Mouse (Mus musculus) thymus, postnatal 14 days (tissue): ENCODE results near the gene Fxr2.
"Not testable (repeated sequence)": the region's sequence is repeated elsewhere in the genome, so short reads cannot be mapped to it uniquely, and the experiment has no call there.

ENCODE experiments used
- DNase-seq: peaks from one replicate; pipeline ENCODE4 v3.0.0; 2021

The Fxr2 gene

GRCm38 (mm10) chr11:69613553-69614256 is 19.1 kb upstream of the Fxr2 start:
- peak; percentile 77 for DNase-seq

DNA sequence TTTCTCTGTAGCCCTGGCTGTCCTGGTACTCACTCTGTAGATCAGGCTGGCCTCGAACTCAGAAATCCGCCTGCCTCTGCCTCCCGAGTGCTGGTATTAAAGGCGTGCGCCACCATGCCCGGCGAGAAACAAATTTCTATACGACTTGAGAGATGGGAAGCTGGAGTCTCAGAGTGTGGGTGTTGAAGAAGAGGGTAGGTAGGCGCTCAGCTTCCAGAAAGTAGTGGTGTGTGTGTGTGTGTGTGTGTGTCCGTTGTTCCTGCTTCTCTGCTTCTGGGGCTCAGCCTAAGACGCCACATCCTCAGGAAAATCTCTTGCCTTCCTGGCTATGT is 18.6 kb upstream of the Fxr2 start:
- DNase-seq: not testable (repeated sequence)

GRCm38 (mm10) chr11:69616781-69617180 is 16.0 kb upstream of the Fxr2 start:
- DNase-seq: no peak

DNA sequence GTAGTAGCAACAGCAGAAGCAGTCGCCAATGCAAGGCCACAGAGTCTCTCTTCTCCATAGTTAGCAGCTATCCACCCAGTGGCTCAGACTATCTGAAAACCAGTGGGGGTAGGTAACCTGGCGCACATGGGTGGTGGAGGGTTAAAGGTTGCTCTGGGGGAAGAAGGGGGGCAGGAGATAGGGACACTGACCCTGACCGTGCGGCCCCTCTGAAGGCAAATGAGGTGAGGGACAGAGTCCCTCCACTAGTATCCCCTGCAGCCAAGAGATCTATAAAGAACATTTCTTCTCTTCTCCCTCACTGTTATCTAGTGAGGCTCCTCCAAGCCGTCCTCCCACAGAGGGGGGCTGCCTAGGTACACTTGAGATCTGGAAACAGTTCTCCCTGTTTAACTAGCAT is 15.0 kb upstream of the Fxr2 start, which contains the start of gene Shbg:
Shbg (minus strand) TSS at position 101 of the 400 bp plus-strand sequence.
- DNase-seq: no peak

- DNase-seq: no peak
Measured at GRCm38 (mm10) chr11:69620394-69621081, 12.3 kb upstream of the Fxr2 start.

DNA sequence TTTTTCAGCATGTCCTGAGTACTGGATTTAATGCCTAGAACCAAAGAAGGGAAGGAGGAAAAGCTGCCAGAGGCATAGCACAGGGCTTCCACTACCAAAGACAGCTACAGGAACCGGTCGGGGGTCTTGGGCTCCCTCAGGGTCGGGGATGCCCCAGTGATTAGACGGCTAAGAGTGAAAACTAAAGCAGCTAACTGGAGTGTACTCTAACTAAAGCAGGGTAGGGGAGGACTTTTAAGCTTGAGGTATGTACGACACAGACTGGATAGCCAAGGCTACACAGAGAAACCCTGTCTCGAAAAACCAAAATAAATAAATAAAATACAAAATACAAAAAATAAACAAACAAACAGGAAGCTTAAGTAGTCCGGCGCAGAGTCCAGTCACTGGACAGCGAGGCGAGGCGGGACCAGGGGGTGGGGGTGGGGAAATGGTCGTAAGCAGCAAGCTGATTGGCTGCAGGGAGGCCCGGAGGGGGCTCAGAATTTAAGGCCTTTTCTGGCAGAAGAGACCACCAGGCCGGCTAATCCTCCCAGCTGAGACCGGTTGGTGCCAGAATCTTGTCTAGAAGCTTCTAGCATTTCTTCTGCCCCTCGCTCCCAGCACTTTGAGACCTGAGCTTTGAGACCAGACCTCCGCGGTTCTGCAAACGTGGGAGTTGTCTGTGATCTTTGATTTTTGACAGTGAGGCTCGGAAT is 11.1 kb upstream of the Fxr2 start, which contains the start of gene Sat2:
Sat2 (plus strand) TSS at position 454 of the 698 bp plus-strand sequence.
- DNase-seq: no peak

DNA sequence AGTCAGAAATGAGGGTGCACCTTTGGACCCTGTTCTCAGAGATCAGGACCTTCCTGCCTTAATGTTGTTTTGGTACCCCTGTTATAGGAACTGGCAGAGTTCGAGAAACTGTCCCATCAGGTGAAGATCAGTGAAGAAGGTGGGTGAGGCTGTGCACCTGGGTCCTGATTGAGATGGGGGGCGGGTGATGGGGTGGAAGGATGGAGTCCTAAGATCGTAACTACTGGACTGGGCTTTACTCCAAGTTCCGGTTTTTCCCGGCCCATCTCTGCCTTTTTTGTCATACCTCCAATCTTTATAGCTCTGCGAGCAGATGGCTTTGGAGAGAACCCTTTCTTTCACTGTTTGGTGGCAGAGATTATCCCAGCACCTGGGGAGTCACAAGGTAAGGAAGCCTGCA is 10.4 kb upstream of the Fxr2 start:
- DNase-seq: no peak

DNA sequence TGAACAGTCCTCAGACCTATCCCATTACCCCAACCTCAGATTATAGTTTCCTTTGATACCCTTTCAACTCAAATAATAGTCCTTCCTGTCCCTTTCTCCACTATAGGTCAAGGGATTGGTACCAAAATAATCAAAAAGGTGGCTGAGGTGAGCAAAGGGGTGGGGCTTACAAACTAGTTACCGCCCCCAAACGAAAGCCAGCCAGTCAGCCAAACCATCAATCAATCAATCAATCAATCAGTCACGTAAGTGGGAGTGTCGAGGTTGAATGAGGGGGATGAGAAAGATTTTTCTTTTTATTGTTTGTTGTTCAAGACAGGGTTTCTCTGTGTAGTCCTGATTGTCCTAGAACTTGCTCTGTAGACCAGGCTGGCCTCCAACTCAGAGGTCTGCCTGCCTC is 9.8 kb upstream of the Fxr2 start:
- DNase-seq: no peak

GRCm38 (mm10) chr11:69624339-69624738 is 8.5 kb upstream of the Fxr2 start:
- DNase-seq: not testable (repeated sequence)

DNA sequence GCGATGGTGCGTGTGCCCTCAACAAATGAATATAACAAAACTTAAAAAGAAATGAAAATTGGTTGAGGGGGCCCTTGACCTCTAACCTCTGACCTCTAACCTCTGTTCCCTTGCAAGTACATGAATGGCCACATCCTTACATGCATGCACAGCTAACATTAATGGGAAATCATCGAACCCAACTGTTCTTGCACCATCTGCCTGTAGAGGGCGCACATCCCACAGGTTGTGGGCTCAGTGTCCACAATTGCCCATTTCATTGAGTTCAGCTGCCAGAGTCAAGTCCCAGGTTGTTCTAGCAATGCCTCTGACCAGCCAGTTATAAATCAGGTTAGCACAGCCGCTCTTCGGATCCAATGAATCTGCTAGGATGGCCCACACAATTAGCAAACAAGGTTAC is 4.5 kb upstream of the Fxr2 start:
- DNase-seq: peak; percentile 71

- DNase-seq: peak; percentile 21
Measured at GRCm38 (mm10) chr11:69629802-69630201, 3.0 kb upstream of the Fxr2 start.

GRCm38 (mm10) chr11:69633128-69633866 is 507 bp downstream of the Fxr2 start:
- no peak for DNase-seq

DNA sequence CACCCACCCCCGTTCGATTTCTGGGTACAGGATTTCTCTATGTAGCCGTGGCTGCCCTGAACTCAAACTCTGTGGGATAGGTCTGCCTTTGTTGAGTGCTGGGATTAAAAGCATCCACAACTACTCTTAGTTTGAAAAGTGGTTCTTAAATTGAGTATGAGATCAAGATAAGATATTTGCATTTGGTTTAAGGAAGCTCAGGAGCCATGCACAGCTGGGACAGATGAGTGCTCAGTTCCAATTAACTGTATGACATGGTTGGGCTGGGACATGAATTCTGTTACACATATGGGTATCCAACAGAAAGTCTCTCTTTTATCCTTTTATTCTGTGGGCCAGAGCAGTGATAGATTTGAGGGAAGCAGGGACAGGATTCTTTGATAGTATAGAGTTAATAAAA is 2.7 kb downstream of the Fxr2 start:
- no peak for DNase-seq

- no peak for DNase-seq
Measured at GRCm38 (mm10) chr11:69645860-69646259, 13.1 kb downstream of the Fxr2 start.

- DNase-seq: no peak
Measured at GRCm38 (mm10) chr11:69653399-69653798, 20.6 kb downstream of the Fxr2 start.

DNA sequence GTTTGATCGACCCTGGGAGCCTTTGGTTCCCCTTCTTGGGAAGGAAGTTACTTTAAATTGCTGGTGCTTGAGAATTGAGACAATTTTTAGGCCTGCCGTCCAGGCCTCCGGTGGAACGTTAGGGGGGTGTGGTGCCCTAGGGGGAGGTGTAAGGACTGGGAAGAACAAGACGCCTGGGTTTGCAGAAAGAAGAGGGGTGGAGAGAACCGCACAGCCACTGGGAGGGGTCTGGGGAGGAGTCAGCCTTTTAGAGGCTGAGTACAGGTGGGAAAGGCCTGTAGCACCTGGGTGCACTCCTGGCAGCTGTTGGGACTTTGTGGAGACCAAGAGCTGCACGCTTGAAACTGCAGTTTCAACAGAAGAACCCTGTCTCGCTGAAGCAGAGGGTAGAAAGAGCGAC is 22.0 kb downstream of the Fxr2 start:
- no peak for DNase-seq

DNA sequence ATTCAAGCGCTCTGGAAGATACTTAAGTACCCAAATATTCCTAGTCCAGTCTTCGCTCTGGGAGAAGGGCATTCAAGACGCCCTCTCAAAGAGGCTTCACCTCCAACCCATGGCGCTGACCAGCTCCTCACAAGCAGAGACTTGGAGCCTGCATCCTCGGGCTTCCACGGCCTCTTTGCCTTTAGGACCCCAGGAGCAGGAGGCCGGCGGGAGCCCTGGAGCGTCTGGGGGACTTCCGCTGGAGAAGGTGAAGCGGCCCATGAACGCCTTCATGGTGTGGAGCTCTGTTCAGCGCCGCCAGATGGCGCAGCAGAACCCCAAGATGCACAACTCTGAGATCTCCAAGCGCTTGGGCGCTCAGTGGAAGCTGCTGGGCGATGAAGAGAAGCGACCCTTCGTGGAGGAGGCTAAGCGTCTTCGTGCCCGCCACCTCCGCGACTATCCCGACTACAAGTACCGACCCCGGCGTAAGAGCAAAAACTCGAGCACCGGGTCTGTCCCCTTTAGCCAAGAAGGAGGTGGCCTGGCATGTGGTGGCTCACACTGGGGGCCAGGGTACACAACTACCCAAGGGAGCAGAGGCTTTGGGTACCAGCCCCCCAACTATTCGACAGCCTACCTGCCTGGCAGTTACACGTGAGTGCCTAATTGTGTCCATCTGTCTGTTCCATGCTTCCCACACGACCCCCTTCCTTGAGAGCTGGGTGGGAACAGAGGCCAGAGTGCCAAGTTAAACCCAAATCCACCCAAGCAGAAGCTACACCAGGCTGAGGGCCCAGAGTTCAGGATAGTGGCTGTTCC is 22.7 kb downstream of the Fxr2 start, which contains the start of gene Sox15:
Sox15 (plus strand) TSS at position 51 of the 801 bp plus-strand sequence.
- peak; percentile 47 for DNase-seq

- no peak for DNase-seq
Measured at GRCm38 (mm10) chr11:69656065-69656455, 23.3 kb downstream of the Fxr2 start.

DNA sequence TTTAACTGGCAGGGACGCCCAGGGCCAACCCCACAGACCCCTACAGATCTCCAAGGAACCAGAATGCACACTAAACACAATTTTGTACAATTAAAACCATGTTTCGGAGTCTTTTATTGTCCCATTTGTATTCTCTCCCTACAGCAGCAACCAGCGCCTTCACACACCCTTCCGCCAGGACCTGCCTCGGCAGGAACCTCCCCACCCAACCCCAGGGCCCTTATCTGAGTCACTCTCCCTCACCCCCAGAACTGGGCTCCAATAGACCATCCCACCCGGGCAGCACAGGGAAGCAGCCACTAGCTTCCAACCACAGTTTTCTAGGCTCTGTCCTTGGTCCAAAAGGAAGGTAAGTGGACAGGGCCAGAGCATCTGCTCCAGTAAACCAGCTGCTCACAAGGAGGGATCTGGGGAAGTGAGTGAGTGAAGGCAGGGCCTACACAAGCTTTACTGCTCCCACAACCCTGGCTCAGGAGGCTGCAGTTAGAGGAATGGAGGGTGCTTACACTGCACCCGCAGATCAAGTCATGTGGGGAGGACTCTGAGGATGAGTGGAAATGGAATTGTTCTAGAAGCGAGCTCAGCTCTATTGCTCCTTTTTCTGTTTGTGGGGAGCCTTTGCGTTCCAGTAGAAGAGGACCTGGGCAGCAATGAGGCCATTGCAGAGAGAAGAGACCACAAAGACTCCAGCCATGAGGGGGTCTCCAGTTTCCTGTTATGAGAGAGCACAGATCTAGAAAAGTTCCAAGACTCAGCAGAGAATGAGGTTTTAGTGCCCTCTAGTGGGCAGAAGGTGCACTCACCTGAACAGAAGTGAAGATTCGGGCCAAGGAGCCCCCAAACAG is 24.0 kb downstream of the Fxr2 start:
- DNase-seq: peak; percentile 67

GRCm38 (mm10) chr11:69657462-69657881 is 24.7 kb downstream of the Fxr2 start:
- no peak for DNase-seq

GRCm38 (mm10) chr11:69661221-69661881 is 28.6 kb downstream of the Fxr2 start:
- DNase-seq: no peak
